Mouse (Mus musculus) gonadal fat pad, adult 2 months (tissue): ENCODE data around the gene Qprt. TPM values are rescaled to one million over a fixed set of nuclear protein-coding genes. Genes with fewer than 3 reads are reported as not detected.

Experiments
- DNase-seq: peaks from one replicate; pipeline ENCODE4 v3.0.0-alpha.2; 2012; ENCODE audit warnings: low read depth
- polyA plus RNA-seq: library from polyadenylated mRNA; depleted of rRNA; stranded (reverse); fragments of >200 nt; gene quantifications from 2 replicates; pipeline ENCODE4 v1.2.3, GENCODE M21; 2012; rRNA removed

The Qprt gene
- 1.7 and 2.1 TPM in 2 replicates for polyA plus RNA-seq

DNA sequence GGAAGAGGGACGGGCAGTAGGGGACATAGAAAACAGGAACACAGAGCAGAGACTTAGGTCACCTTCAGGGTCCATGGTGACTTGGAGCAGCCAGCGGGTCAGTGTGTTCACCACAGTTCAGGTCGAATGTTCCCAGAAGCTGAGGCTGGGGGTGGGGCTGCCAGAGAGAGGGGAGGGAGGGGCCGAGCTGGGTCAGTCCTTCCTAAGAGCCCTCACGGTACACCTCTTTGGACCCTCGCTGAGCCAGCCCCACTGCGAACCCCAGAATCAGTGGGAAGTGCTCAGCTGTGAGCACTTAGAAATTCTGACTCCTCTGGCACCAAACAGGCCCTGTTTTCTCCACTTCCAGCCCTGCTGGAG, at the start of gene Qprt:
Gene Qprt (minus strand): TSS at position 316 of the 360 bp plus-strand sequence.
- no peak for DNase-seq

DNA sequence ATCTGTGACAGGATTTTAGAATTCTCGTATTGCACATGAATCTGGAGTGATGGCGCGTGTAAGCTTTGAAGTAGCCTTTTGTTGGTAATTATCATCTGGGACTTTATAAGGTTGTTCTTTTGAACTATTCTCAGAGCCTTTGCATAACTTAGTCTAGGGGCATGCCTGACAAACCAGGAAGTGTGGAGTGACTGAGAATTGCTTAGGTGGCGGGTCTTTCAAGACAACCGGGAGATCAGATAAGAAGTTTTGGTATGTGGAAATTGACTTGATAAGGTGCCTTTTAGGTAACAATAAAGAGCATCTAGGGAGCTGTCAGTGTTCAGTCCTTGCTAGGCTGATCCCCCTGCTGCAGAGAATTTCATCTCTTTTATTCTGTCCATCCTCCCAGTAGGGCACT, 44.5 kb upstream of the Qprt start:
- DNase-seq = no peak

DNA sequence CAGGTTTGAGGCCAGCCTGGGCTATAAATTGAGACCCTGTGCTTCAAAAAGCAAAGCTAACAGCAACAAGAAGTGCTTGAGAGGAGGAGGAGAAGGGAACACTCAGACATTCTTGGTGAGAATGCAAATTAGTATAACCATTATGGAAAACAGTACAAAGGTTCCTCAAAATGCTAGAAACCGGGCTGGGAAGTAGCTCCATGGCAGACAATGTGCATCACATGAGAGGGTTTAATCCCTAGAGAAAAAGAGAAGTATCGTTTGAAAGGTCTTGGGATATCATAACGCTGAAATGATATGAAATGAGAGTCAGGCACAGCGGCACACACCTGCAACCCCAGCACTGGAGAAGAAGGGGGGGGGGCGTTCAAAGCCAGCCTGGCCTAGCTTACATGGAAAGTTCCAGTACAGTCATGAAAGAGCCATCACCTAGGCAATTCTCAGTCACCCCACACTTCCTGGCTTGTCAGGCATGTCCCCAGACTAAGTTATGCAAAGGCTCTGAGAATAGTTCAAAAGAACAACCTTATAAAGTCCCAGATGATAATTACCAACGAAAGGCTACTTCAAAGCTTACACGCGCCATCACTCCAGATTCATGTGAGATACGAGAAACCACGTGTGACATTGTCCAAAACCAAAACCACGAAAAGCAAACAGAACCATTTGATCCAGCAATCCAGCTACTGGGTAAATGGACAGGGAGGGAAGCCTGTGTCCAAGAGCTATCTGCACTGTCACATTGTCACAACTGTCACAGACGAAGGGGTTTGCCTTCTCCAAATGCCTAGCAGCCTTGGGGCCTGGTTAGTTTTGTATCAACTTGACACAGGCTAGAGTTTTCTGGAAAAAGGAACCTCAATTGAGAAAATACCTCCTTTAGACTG, 43.8 kb upstream of the Qprt start:
- no peak for DNase-seq

DNA sequence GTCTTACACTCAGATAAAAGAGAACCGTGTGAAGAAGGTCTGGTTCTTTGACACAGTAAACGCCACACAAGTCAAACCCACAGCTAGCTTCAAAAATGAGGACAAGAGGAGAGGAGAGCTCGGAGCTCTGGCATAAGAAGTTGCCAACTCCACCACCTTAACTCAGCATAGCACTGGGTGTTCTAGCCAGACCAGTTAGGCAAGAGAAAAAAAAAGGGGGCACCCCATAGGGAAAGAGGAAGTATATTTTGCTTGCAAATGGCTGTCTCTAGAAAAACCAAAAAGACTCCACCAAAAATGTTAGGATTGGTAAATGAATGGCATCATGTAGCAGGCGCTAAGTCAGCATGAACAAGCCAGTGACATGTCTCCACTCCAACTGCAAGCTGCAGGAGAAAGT, 42.0 kb upstream of the Qprt start:
- no peak for DNase-seq

DNA sequence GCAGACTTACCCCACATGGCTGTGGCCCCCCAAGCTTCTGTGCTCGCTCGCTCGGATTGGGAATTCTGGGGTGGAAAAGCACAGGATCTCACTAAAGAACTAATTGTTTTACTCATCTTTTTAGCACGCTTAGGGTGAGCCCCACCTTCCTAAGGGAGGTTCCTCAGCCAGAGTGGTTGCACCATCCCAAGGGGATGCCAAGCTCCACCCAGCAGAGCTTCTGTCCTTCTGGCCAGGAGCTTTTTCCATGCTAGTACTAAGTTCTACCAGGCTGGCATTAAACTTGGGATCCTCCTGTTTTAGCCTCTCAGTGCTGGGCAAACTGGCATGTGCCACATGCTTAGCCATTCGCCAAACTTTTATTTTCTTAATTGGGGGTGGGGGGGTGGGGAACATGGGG, 40.5 kb upstream of the Qprt start:
- DNase-seq = no peak

DNA sequence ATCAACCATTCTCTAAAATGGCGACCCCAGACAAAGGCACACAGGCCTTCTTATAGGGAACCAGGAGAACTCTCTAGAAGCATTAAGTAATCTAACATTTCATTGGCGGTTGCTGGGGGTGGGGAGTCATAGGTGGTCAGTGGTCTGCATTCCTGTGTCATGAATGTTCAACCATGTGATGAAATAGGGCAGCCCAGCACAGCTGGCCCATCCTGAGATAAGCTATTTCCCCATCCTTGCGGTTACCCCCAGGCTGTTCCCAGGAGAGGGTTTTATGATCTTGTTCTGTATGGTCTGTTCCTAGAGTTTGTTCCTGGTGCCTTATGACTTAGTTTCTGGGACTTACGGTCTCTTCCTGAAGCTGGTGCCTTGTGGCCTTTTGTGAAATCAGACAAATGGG, 35.5 kb upstream of the Qprt start:
- DNase-seq = no peak

DNA sequence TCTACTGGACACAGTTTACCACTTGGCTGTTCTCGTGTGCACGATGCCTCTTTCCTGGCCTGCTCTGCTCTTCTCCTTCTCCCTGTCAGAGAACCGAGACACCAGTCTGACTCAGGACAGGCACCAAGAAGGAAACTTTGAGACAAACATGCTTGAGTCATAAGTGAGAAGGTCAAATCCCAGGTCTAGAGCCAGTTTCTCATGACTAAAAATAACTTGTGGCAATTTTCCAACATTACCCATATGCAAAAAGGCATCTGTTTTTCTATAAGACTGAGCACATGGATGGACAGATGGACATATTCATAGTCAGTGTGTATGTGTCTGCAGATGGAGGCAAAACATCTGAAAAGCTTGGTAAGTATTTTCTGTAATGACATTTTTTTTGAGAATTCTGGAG, 31.5 kb upstream of the Qprt start:
- no peak for DNase-seq

DNA sequence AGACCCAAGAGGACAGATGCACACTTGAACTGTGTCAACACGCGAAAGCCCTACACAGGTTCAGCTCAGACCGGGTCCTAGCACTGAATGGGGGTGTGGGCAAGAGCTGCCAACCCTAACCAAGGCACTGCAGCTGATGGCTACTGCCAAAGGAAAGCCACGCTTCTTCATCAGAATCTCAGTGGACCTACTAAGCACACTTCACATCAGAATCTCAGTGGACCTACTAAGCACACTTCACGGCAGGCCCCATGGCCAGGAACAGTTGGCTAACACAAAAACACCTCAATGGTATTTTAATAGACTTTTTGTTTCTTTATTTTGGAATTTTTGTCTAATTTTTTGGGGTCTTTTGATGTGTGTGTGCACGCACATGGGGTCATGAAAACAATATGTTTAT, 30.4 kb upstream of the Qprt start:
- DNase-seq = no peak

DNA sequence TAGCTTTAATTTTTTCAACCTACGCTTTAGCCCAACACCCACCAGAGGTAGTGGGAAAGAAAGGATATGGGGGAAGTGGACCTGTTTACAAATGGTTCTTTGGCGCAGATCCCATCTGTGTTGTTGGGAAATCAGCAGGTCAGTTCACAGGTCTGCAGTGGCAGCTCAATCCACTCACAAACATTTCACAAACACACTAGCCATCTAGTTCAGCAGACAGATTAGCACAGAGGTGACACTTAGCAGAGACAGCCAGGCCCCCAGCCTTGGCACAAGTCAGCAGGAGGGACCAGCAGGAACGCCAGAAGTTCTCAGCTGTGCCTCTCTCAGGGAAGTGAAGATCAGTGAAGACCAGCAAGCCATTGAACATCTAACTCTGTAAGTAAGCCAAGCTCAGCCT, 25.9 kb upstream of the Qprt start:
- DNase-seq = no peak

DNA sequence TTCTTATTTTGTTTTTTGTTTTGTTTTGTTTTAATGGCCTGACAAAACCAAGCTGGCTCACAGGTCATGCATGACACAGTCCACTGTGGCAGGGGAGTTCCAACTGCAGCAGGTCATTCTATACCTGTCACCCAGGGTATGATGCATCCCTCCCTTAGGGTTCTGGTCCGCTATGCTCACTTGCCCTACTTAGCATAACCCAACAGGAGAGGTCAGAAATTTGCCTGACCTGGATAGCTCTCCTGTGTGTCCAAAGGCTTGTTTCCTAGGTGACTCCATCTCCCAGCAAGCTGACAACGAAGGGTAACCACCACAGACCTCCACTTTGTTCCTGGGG, 24.2 kb upstream of the Qprt start:
- DNase-seq = no peak

DNA sequence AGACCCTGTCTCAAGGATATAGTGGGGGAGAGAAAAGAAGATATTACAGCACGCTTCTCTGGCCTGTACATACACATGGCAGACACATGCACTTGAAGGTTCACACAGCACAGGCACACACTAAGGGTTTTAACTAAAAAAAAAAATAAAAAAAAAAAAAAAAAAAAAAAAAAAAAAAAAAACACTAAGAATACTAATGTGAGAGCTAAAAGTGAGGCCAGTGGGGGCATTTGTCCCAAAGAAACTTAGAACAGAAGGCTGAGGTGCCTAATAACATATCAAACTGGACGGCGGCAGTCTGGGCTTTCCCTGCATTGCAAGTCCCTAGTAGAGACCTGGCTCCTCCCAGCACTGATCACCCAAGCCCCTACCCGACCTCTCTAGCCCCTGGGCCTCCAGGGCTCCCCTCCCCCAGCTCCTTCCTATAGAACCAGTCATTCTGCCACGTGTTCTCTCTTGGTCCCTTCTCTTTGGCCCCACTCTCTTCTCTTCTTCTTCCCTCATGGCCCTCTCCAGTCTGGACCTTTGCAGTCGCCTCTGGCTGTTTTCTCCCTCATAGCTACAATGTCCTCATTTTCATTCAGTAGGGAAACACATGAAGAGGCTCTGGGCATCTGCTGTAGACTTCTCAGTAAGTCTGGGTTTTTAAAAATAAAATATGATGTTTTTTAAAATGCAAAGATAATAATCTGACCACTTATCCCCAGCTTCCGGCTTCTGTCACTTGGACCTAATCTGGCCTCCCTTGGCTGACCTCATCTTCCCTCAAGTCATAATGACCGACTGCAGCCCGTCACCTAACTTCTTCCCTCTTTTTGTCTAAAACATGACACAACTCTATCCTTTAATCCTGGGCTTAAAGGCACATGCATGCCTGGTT, 23.6 kb upstream of the Qprt start:
- no peak for DNase-seq

DNA sequence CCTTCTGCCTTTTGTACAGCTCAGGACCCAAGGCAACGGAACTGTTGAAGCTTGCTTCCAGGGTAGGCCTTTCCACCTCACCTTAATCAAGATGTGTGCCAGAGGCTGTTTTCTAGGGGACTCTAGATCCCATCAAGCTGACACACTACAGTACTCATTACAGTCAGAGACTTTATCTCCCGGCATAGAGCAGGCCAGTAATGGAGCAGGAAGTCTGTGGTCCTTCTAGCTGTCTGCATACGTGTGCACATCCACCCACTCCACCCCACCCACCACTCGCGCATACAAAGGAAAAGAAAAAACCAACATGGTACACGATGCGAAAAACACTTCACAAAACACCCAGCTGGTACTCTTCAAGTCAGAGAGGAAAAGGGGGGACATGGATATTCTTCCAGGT, 22.4 kb upstream of the Qprt start:
- DNase-seq = no peak

DNA sequence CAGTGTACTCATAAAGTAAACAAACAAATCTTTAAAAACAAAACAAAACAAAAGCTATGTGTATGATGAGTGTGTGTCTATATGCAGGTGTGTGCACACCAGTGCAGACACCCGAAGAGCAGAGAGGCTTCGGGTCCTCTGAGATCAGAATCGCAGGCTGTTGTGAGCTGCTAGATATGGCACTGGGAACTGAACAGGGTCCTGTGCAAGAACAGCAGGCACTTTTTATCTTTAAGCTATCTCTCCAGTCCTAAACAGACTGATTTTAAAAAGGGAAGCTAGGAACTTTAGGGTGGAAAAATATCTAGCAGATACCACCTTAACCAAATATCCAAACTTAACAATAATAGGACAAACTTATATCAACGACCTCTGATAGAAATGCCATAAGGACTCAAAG, 20.6 kb upstream of the Qprt start:
- no peak for DNase-seq

DNA sequence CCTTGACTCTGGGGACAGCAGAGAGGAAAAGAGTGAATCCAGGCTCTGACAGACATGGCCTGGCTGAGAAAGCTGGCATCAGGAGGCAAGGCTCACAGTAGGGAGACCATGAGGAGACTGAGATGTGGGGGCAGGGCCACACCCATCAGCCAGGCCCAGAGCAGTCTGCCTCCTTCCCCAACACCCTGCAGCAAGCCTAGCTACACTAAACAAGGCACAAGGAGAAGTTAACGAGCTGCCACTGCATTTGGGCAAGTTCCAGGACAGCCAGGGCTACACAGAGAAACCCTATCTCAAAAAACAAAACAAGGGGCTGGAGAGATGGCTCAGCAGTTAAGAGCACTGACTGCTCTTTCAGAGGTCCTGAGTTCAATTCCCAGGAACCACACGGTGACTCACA, 20.2 kb upstream of the Qprt start:
- DNase-seq = no peak

DNA sequence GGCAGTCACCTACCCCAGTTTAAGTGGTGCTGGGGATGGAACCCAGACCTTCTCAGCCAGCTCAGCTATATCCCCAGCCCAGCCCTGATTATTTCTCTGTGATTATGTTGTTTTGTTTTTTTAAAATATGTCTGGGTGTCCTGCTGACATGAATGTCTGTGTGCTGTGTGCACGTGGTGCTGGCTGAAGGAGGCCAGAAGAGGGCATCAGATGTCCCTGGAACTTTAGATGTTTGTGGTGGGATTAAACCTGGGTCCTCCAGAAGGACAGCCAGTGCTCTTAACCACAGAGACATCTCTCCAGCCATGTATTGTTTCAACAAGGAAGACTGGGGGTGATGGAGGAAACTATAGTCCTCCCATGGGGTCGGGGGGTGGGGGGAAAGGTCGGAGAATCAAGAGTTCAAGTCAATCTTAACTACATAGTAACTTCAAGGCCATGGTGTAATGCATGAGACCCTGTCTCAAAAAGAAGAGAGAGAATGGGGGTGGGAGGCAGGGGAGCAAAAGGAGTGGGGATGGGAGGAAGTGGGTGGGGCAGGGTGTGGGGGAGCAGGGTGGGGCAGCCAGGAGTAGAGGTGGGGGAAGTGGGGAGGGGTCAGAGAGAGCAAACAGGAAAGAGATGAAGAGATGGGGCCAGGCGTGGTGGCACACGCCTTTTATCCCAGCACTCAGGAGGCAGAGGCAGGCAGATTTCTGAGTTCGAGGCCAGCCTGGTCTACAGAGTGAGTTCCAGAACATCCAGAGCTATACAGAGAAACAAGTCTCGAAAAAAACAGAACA, 18.8 kb upstream of the Qprt start:
- no peak for DNase-seq

DNA sequence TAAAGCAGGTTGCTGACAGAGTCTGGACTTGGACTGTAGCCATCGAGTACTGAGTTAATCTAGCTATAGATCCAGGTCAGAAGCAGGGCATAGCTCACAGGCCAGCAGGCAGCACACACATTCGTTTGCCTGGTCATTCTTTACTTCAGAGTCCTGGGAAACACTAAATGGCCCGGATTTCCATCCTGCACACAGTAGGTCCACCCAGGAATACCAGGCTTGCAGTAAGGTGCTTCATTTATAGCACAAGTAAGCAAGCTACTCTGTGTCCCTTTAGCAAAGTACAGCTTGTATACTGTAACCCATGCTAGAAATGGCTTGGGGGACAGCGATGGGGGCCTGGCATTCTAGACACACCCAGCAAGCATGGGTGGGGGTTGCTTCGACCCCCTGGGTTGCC, 17.5 kb upstream of the Qprt start:
- no peak for DNase-seq

DNA sequence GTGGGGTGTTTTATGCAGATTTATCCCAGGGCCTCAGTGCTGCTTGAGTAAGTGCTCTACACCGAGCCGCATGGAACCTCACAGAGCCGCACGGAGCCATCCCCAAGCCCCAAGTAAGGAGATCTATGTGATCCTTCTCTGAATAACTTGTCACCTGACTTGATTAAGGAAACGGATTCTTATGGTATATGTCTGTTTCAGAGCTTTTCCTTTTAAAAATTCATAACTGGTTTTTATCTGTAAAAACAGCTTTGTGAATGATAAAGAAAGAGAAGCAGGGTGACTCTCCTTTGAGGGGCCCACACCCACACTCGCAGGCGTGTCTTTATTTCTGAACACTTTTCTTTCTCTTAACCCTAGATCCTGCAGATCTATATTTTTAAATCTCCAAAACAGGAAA, 17.1 kb upstream of the Qprt start:
- no peak for DNase-seq

DNA sequence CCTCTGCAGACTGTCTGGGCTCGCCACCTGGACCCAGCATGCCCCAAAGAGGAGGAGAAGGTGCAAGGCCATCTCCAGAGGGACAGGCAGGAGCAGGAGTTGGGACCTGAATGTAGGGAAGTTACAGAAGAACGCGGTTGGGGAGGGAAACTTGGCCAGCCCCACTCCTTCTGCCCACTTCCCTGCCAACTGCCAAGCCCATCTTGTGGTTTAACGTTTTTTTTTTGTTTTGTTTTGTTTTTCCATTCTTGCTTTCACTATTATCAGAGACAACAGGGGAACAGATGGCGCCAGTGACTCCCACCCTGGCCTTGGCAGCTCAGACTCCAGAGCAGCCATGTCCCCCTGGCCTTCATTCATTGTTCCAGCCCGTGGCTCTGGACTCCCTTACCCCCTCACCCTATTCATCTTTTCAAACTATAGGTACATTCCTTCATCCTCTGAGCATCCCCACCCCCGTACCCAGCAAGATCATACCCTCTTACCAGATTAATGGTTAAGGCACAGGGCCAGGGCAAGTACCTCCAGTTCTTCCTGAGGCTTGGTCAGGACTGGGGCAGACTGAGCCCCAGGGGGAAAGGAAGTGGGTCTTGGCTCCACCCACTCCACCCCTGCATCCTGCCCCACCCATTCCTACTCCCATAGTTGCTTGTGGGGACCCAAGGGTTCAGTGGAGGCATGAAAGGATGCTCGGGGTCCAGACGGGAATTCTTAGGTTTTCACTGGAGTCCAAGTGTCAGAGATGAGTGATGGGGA, 15.4 kb upstream of the Qprt start, which contains the start of gene Spn:
Gene Spn (minus strand): TSS at position 562 of the 756 bp plus-strand sequence.
- DNase-seq = no peak

DNA sequence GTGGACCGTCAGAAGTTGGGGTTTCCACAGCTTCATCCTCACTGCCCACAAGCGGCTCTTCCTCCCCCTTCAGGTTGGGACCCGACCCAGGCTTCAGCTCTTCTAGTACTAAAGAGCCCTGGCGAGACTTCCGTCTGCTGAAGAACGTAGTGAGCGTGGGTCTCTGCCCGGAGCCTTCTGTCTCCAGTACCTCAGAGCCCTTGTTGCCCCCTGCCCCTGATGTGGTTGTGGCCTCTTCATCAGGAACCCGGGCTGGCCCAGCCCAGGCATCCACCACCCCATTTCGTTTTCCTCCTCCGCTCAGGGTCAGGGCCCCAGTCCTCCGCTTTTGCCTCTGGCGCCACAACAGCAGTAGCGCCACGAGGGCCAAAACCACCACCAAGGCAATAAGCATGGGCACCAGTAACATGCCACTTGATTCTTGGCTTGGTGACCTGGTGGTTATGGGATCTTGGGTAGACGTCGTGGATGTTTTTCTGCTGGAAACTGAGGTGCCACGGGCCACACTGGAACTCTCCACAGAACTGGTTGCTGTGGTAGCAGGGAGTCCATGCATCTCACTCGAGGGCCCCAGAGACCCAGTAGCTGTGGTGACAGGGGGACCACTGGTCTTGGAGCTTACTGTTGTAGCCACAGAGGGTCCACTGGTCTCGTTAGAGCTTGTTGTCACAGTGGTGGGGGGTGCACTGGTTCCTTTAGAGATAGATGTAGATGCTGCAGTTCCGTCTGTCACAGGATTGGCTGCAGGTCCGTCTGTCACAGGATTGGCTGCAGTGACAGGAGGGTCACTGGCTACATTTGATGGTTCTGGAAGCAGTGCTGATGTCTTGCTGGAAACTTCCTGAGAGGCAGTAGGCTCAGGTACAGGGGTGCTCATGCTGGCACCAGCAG, 14.4 kb upstream of the Qprt start:
- DNase-seq = no peak

DNA sequence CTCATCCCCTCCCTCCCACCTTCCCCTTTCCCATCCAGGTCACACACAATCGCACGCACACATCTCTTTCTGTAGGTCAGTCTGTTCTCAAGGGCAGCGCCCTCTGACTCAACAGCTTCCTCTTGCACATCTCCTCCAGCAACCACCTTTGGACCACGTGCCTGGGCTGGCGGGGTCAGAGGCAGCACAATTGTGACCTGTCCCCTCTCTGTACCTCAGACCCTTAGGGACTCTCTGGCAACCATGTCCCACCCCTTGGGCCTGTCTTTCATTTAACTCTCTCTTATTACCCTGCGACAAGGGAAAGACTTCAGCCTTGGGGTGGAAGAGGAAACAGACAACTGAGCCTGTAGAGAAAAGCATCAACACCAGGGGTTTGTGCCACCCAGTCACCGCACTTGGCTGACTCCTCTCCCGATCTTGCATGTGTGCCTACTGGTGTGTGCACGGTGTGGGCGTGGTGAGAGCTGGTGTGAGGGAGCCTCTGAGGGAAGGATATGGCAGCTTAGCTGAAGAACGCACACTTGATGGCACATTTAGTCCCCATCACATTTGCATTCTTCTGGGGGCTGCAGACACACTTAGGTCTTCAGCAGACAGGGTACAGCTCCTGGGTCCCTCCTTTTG, 12.9 kb upstream of the Qprt start:
- DNase-seq = no peak
